Mouse (Mus musculus): ENCODE measurements around the gene Olfr316. TPM values are rescaled to one million over a fixed set of nuclear protein-coding genes. Genes with fewer than 3 reads are reported as not detected.
"Not testable (repeated sequence)": the region's sequence is repeated elsewhere in the genome, so short reads cannot be mapped to it uniquely, and the experiment has no call there.

Gene Olfr316
- 1 to 10 TPM; 1.2 to 1.4 TPM for total RNA-seq (2021)
- long read RNA-seq, experiment 1, partial matches to known transcripts, result 0 of 1 reads
- long read RNA-seq, experiment 1, other reads (novel, unspliced or antisense), result 1 of 1 reads
- long read RNA-seq, experiment 2, partial matches to known transcripts, result 0 of 6 reads
- long read RNA-seq, experiment 2, other reads (novel, unspliced or antisense), result 6 of 6 reads

DNA sequence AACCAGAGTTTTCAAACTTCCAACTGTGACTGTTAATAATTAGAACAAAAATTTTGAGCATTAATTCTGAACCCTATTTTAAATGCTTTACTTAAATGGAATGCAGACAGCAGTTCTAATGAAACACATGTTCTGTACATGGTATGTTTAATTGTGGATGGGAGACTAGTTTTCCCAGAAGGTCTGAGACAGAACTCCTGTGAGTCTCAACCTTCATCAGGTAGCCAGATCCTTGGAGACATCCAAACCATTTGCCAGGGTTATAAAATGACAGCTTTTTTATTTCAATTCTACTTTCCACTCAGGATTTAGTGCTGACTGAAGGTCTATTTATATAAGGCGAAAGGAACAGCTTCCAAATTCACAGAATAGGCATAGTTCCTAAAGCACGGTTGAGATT lies at the start of gene Olfr316:
Gene Olfr316 (plus strand): TSS at position 301 of the 400 bp plus-strand sequence.
- no peak within 1 kb of the TSS for H3K4me3 ChIP-seq
- no peak within 1 kb of the TSS for H3K27ac ChIP-seq
- DNase-seq (ENCODE audit: extremely low spot score in 1 of 2, low spot score in 2 of 2), result no peak
- no peak for TF ChIP-seq CTCF (IDR thresholded peaks at IDR 0.05)
- intact Hi-C loops (cut with DNase I), result no loop called here

DNA sequence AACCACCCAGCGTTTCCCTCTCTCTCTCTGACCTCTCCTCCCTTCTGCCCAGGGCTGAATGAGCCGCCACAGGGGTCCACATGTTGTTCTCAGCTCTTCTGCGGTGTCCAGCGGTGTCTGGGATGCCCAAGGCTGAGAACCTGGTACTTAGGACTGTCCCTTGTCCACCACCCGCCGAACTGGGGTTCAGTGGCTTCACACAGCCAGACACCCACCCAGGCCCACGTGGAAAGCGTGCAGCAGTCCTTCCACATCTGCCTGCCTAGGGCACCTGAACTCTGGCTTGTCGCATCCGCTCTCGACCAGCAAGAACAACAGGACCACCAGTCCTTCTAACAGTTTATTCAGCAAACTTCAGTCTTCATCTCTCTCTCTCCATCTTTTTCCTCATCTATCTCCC lies 43.4 kb upstream of the Olfr316 start:
- DNase-seq (ENCODE audit: extremely low spot score in 1 of 2, low spot score in 2 of 2), result no peak
- intact Hi-C loops (cut with DNase I), result no loop called here
- Histone ChIP-seq H3K4me3 (no peak overlapping the region), H3K27ac (no peak overlapping the region)
- TF ChIP-seq CTCF (IDR thresholded peaks at IDR 0.05), result no peak

DNA sequence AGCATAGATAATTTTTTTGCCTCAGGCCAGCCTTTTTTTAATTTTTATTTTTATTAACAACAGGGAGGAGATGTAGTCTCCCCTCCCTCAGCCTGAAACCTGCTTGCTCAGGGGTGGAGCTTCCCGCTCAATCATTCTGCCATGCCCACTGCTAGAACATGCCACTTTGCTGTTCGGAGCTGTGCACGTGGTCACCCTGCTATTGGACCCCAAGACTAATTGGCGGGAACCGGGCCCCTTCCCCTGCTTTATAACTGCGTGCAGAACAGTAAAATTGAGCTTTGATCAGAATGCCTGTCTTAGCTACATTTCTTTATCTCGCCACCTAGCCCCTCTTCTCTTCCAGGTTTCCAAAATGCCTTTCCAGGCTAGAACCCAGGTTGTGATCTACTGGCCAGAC lies 34.8 kb upstream of the Olfr316 start:
- intact Hi-C loops (cut with DNase I); H3K27ac ChIP-seq; DNase-seq (ENCODE audit: extremely low spot score in 1 of 2, low spot score in 2 of 2); H3K4me3 ChIP-seq: not testable (repeated sequence)

- H3K27ac ChIP-seq, result no peak overlapping the region
- intact Hi-C loops (cut with DNase I), result no loop called here
- no peak for DNase-seq (ENCODE audit: extremely low spot score in 1 of 2, low spot score in 2 of 2)
- TF ChIP-seq CTCF (IDR thresholded peaks at IDR 0.05), result no peak
- H3K4me3 ChIP-seq, result no peak overlapping the region
Observed at GRCm38 (mm10) chr11:58719701-58720100, 32.8 kb upstream of the Olfr316 start.

GRCm38 (mm10) chr11:58723914-58724313 lies 28.6 kb upstream of the Olfr316 start, which contains the start of gene Olfr318:
TSS of gene Olfr318 (minus strand) at chr11:58724014.
- intact Hi-C loops (cut with DNase I), result no loop called here
- DNase-seq (ENCODE audit: extremely low spot score in 1 of 2, low spot score in 2 of 2), result no peak
- Histone ChIP-seq H3K4me3 (no peak within 1 kb of the TSS), H3K27ac (no peak within 1 kb of the TSS)
- TF ChIP-seq CTCF (IDR thresholded peaks at IDR 0.05), result no peak

GRCm38 (mm10) chr11:58727896-58728650 lies 24.5 kb upstream of the Olfr316 start:
- H3K27ac ChIP-seq; H3K4me3 ChIP-seq; intact Hi-C loops (cut with DNase I); DNase-seq (ENCODE audit: extremely low spot score in 1 of 2, low spot score in 2 of 2): not testable (repeated sequence)

- no peak overlapping the region for H3K4me3 ChIP-seq
- no peak for TF ChIP-seq CTCF (IDR thresholded peaks at IDR 0.05)
- intact Hi-C loops (cut with DNase I), result no loop called here
- H3K27ac ChIP-seq, result no peak overlapping the region
- DNase-seq (ENCODE audit: extremely low spot score in 1 of 2, low spot score in 2 of 2), result no peak
Observed at GRCm38 (mm10) chr11:58733372-58733771, 19.2 kb upstream of the Olfr316 start.

DNA sequence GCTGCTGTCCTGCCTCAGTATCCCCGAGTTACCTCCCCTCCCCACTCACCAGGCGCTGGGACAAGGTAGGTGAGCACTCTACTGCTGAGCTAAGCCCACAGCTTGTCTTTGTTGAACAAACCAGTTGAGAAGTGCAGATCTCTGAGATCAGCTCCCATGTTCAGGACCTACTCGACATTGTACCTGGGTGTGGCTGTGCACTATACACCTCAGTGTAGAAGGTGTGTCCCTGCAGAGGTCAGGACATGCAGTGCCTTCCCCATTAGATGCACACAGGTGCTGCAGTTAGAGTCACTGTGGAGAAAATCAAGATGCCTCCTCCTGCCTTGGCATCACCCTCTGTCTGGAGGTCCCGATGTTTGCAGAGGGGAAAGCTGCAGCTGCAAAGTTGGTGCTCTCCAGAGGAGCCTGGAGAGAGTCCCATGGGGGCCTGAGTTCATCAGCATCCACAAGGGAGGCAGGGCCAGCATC lies 13.7 kb upstream of the Olfr316 start, which contains the start of gene Olfr317:
Gene Olfr317 (minus strand): TSS at position 421 of the 471 bp plus-strand sequence.
- intact Hi-C loops (cut with DNase I), result no loop called here
- no peak within 1 kb of the TSS for H3K4me3 ChIP-seq
- TF ChIP-seq CTCF (IDR thresholded peaks at IDR 0.05), result no peak
- H3K27ac ChIP-seq, result no peak within 1 kb of the TSS
- DNase-seq (ENCODE audit: extremely low spot score in 1 of 2, low spot score in 2 of 2), result no peak

DNA sequence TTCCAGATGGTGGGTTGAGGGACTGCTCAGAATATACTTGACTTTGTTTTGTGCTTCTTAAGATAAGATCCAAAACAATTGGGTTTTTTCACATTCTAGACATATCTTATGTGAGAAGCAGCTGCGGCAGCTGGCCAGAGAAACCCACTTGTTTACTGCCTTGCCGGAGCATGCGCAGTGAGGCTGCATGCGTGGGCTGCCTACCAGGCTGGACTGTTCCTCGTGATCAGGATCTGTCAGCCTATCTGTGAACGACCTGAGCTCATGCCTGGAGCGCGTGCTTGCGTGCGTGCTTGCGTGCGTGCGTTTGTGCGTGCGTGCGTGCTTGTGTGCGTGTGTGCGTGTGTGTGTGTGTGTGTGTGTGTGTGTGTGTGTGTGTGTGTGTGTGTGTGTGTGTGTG lies 1.4 kb upstream of the Olfr316 start:
- H3K27ac ChIP-seq; intact Hi-C loops (cut with DNase I); H3K4me3 ChIP-seq: not testable (repeated sequence)
- DNase-seq (ENCODE audit: extremely low spot score in 1 of 2, low spot score in 2 of 2), result peak; percentile 38 to 46

DNA sequence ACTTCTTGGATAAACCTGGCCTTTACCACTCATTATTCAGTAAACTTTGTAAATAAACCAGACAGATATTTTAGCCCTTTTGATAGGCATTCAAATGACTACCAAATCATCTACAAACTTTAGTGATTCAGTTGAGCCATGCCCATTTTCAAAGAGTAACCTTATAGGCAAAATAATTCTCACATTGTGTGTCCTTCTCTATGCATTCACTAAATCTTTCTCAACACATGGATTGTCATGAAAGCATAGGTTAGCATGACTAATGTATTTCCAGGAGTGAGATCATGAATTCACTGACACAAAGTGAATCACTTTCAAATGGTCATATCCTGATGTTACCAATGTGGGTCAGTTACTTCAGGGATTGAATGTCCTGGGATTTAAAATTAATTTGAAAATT lies 20.4 kb downstream of the Olfr316 start, which contains the start of gene Olfr315:
Gene Olfr315 (plus strand): TSS at position 301 of the 400 bp plus-strand sequence.
- no peak for TF ChIP-seq CTCF (IDR thresholded peaks at IDR 0.05)
- intact Hi-C loops (cut with DNase I), result no loop called here
- H3K4me3 ChIP-seq, result no peak within 1 kb of the TSS

DNA sequence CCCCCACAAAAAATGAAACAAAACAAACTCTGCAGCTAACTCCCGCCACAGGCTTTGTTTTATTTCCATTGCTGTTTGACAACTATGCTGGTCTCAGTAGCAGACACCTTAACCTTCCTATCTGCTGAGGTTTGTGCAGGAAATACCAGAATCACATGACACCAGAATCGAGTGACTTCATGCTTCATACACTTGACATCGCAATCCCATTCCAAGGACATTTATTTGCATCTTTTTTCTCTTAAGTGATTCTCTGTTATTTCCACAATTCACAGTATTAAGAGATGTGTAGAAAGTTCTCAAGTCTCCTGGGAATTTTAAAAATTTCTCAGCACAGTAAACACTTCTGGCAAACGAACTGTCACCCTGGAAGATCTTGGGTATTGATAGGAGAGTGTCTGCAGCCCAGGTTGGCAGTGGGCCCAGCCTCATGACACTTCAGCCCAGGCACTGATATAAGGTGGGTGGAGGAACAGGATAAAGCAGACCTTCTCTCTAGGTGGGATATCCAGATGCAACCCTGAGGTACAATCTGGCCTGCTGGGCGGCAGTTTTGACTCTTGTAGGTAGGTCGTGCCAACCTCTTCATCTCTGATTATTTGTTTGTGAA lies 30.1 kb downstream of the Olfr316 start, which contains the start of gene Olfr314:
Gene Olfr314 (plus strand): TSS at position 473 of the 610 bp plus-strand sequence.
- Histone ChIP-seq H3K4me3 (no peak within 1 kb of the TSS), H3K27ac (no peak within 1 kb of the TSS)
- intact Hi-C loops (cut with DNase I), result no loop called here
- TF ChIP-seq CTCF (IDR thresholded peaks at IDR 0.05), result no peak
- no peak for DNase-seq (ENCODE audit: extremely low spot score in 1 of 2, low spot score in 2 of 2)

More for the DNA sequence above, 20.4 kb downstream of the Olfr316 start, which contains the start of gene Olfr315:
- no peak for DNase-seq (ENCODE audit: extremely low spot score in 1 of 2, low spot score in 2 of 2)
- H3K27ac ChIP-seq, result no peak within 1 kb of the TSS

GRCm38 (mm10) chr11:58784182-58784581 lies 31.6 kb downstream of the Olfr316 start:
- no peak overlapping the region for H3K27ac ChIP-seq
- no peak overlapping the region for H3K4me3 ChIP-seq
- no peak for TF ChIP-seq CTCF (IDR thresholded peaks at IDR 0.05)
- intact Hi-C loops (cut with DNase I), result no loop called here
- no peak for DNase-seq (ENCODE audit: extremely low spot score in 1 of 2, low spot score in 2 of 2)

Data from left cerebral cortex, adult 2 months (tissue).